Mouse (Mus musculus): ENCODE measurements around the gene Rapsn.

- TF ChIP-seq CHD2 (IDR thresholded peaks at IDR 0.05; ENCODE audit: low read depth, low read length) (no peak), HCFC1 (IDR thresholded peaks at IDR 0.05; ENCODE audit: borderline replicate concordance, insufficient read depth, low read length) (no peak), ZC3H11A (IDR thresholded peaks at IDR 0.05; ENCODE audit: borderline replicate concordance, low read depth, low read length) (no peak)
These were observed 45.5 kb downstream of the Rapsn start for GRCm38 (mm10) chr2:91080784-91081513.
